Mouse (Mus musculus): ENCODE results near the gene Magi2.
"Not testable (repeated sequence)": the region's sequence is repeated elsewhere in the genome, so short reads cannot be mapped to it uniquely, and the experiment has no call there.

Gene Magi2

DNA sequence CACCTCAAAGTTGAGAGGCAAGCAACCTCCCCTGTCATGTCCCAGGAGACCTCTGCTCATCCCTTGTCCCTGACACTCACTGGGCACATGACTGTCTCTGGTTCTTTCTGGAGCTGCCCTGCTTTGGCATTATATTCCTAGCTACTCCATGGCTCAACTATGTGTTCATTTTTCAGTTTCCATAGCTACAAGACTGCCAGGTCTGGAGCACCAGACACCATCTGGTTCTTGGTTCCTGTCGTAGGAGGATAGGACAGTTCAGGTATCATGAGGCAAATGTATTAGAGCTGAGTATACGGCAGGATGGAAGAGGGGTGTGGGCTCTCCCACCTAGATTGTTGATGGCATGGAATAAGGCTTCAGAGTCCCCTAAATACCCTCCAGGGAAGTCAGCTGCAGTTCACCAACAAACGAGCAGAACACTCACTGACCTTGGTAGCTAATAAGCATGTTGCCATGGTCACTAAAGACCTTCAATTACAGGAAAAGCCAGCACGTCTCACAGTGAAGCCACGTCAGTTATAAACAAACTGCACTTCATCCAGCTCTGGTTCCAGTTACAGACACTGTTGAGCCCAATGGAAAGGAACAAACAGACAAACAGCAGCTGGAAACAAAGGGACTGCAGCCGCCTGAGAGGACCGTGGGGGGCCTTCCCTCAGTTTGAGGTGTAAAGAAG is 1449.5 kb downstream of the Magi2 start:
- no peak for DNase-seq

DNA sequence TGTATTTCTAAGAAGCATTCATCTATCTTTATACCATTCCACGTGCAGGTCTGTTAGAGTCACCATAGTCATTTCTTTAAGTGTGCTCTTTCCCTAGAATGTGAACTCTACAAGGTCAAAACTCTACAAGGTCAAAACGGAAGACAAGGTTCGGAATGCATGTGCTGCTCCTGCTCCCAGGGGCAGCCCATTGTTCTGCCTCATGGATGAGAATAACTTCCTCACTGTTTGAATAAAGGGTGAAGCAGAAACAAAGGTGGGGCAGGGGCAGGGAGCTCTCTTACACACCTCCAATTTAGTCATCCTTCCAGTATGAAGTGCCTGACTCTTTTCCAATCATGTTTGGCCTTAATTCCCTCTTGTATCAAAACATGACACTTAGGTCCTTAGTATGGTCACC is 1450.4 kb downstream of the Magi2 start:
- DNase-seq, result no peak

DNA sequence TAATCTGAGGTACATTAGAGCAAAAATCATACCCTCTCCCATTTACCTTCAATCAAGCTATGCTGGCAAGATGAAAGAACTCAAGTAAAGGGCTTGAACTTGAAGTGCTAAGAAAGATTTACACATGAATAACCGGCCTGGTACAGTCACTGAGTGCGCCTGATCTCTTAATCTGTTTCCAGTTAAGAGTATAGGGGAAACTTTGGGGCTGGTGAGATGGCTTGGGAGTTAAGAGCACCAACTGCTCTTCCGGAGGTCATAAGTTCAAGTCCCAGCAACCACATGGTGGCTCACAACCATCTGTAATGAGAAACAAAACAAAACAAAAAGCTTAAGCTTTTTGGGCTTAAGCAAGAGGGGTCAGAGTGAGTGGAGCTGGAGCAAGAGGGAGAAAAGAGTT is 1451.7 kb downstream of the Magi2 start:
- no peak for DNase-seq

DNA sequence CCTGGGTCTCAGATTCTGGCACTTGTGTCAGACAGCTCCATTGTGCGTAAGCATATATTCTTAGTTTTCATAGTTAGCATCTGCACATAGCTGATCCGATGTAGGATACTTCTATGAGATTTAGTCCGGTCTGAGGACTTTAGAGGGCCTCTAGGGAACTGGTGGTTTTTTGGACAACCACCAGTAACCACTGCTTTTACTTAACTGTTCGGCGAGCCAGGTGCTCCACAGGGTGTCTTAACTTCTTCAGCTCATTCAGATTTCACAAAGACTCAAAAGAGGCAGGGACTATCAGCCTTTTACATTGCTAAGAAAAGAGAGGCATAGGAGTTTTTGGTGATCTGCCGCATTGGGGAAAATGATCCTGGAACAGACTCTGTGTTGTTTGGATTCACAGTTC is 1453.1 kb downstream of the Magi2 start:
- no peak for DNase-seq

DNA sequence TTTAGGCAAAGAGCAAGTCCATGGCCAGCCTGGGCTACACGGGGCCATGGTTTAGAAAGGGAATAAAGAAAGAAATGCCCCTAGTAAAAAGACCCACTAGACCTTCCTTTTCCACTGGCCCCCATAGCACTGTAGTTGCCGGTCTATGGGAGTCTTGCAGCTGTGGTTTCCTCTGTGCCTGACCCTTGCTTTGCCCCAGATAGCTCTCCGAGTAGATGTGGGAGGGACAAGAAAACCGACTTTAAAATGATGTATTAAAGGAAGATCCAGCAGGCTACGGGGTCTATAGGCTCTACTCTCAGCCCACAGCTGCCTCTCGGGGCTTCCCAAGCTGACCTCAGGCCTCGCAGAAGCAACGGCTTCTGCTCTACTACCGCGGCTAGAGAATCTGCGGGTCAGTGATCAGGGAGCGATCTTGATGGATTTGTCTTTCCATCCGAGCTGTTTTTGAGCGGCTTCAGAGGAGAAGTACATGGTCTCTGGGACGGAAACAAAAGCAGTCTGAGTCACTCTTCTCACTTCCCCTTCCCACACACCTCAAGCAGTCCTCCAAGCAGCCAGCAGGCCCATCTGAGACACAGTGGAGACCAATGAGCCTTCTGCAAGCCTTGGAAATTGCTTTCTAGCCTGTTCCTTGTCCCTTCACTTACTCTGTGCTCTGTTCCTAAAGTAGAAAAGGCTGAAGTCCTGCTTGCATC is 1454.1 kb downstream of the Magi2 start:
- DNase-seq, result peak in 1 of 2 experiments; percentile 6

DNA sequence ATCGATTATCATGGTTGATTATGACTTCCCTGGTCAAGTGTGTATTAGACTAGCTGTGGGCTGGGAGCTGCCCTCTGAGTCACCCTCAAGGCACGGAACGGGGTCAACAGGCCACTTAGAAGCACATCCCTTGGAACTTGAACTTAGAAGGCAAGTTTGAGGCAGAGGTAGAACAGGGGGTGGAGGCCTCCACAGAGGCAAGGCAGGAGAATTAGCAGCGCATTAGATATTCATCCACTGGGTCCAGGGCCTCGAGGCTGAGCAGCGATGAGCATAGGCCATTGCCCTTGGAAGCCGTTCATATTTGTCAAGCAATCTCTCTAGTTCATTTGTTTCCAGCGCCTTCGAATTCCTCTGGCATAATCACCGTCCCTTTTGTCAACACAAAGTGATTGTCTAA is 1454.8 kb downstream of the Magi2 start:
- DNase-seq, result no peak

DNA sequence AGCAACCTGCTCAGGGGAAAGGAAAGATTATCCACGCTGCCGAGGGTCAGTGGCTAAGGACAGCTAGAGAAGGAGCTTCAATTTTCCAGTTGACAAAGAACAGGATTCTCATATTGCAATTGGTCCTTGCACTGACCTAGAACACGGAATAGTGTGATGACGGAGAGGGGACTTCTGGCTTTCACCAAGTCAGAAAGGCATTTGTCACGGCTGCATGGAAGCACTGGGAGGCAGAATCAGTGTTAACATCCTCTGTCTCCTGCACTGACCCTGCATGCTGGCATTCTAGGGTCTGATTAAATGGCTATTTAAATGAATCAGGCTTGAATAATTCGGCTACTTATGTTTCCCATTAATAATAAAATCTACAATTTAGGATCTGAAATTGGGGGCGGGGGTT is 1455.4 kb downstream of the Magi2 start:
- DNase-seq, result no peak

DNA sequence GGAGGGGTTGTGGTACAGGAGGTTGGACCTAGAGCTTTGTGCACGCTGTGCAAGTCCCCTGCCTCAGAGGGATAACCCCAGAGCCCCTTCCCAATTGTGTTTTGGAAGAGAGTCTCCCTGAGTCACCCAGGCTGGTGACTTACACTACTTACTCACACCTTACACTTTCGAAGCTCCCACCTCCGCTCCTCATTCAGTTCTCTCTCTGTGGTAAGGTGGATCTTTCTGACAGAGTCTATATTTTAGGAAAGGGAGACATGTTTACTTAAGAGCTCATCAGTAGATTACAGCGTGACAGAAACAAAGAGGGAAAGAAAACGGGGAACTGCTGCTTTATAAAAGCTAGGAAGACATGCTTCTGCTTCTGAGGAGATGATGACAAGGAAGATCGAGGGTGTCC is 1457.3 kb downstream of the Magi2 start:
- DNase-seq, result no peak

DNA sequence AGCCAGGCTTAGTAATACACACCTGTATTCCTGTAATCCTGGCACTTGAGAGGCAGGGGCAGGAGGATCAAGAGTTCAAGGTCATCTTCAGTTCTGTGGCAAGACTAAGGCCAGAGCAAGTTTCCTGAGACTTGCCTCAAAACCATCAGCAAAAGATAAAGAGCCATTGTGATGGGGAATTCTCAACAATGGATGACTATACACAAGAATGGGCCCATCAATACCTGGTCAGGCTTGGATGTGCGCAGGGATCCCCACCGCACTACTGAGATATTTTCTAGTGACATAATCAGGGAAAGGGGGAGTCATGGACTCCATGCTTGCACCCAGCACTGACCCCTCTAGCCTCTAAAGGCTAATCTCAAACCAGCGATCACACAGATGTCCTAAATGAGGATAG is 1465.4 kb downstream of the Magi2 start:
- DNase-seq, result no peak

DNA sequence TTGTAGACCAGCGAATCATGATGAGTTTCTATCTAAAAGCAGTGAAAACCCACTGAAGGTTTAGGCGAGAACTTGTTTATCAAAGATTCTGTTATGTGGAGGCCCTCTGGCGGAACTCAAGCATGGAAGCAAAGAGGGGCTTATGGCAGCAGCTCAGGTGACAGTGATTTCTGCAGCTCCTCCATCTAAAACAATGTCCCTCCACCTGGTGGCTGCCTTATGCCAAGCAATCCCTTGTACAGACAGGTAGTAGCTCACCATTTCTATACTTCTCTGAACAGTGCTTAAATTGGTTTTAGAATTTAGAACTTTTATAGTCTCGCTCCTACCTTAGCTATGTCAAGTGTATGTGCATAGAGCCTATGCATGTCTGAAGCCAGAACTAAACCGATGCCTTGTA is 1472.3 kb downstream of the Magi2 start:
- no peak for DNase-seq

DNA sequence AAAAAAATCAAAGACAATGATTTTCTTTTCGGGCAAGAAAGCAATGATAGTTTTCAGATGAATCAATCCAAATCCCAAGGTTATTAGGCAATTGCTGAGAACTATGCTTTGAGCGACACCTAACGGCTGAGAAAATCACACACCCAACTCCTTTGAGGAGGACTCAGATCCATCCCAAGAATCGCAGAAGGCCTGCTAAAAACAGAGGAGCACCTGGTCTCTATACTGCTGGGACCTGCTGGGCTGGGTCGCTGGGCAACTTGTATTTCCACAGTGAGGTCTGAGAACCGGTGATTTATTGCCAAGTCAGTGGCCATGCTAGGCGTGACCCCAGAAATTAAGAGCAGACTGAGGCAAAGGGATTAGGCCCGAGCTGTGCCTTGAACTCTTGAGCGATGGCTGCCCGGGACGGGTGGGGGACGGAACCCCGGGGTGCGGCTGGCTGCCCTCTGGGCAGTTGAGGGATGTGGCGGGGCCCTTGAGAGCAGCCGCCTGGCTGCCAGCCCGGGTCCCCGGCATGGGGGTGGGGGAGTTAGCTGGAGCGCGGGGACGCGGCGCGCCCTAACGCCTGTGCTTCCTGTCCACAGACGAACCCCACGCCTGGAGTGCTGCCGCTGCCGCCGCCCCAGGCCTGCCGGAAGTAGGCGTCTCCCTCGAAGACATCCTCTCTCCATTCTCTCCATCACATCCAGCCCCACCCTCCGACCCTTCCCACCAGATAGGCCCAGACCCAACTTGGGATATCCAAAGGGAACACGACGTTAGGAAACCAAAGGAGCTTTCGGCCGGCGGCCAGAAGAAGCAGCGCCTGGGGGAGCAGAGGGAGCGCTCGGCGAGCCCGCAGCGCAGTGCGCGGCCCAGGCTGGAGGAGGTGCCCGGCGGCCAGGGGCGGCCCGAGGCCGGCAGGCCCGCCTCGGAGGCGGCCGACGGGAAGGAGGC is 1474.9 kb downstream of the Magi2 start:
- peak; percentile 88 to 93 for DNase-seq

DNA sequence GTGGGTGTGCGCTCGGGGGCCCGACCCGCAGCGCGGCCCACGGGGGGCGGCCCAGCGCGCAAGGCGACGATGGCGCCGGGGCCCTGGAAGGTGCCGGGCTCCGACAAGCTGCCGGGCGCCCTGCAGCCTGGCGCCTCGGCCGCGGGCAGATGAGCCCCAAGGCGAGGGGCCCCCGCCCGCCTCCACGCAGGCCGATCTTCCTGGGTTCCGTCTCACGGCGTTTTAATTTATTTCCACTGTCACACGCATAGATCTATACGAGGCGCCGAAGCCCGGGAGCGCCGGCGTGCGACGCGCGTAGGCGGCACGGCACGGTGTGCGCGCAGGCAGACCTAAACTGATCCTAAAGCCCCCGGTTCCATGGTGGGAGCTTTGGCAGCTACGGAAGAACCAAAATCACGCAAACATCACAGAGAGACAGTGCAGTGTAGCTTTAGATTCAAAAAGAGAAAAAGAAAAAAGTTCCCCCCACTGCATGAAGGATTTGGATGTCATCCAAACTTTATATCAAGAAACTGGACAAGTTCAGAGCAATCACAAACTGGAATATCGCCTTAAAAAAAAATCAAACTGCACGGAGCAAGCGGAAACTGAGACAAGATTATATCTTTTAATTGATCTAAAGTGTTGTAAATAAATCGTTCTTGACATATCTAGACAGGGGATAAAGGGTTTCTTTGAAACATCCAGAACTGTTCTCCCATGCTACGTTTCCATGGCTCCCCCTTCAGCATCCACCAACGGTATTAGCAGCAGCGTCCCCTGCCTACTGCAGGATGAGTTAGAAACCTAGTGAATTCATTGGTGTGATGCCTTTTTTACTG is 1475.9 kb downstream of the Magi2 start:
- DNase-seq, result peak in 1 of 2 experiments; percentile 42

DNA sequence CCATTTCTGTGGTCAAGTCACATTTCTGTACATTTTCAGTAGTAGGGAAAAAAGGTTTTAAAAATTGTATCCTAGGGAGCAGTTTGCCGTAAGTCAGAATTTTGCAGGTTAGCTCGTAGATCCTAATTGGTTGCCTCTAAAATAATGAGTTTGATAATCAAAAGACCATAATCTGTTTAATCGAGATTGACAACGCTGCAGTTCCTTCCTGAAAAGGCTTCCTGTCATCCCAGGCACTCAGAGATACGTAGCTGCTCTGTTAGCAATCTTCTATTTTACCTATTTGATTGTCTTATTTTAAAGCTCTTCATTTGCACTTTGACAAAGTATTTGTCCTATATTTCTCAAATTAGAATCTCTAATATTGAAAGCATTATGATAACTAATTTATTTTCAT is 1476.5 kb downstream of the Magi2 start:
- DNase-seq, result no peak

DNA sequence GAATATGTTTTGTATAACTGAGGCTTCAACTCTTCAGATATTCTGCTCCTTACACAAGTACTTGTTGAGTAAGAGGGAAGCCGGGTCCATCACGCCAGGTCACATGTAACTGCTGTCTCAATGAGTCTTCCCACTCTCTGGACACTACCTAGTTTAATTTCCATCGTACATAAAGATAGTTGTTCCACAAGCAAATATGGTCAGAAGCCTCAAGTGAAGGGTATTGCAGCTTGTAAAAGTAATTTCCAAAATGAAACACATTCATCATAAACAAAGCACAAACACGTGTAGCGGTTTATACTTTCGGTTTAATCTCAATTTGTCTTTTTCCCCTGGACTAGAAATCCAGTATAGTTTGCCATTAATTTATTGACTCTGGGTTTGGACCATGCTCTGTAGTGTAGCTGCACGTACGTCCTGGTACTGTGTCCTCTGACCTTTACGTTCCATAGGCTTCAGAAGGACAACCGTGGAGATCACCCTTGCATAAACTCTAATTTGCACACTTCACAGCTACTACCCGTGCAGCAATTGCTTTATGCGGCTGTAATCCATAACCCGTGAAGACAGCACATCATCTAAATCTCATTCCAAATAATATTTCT is 1477.2 kb downstream of the Magi2 start:
- no peak for DNase-seq

DNA sequence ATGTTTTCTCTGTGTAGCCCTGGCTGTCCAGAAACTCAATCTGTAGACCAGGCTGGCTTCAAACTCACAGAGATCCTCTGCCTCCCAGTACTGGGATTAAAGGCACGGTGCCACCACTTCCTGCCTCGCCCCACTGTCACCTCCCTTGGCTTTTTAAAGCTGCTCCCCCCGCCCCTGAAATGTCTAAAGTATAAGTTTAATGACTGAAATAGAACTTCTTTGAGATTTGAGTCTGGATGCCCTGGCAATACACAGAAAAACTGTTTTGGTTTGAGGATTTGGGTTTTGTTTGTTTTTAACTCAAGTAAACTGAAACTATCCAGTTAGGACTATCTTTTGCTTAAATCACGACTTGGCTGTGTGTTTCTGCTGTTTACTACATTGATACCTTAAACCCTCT is 1478.0 kb downstream of the Magi2 start:
- DNase-seq, result no peak

DNA sequence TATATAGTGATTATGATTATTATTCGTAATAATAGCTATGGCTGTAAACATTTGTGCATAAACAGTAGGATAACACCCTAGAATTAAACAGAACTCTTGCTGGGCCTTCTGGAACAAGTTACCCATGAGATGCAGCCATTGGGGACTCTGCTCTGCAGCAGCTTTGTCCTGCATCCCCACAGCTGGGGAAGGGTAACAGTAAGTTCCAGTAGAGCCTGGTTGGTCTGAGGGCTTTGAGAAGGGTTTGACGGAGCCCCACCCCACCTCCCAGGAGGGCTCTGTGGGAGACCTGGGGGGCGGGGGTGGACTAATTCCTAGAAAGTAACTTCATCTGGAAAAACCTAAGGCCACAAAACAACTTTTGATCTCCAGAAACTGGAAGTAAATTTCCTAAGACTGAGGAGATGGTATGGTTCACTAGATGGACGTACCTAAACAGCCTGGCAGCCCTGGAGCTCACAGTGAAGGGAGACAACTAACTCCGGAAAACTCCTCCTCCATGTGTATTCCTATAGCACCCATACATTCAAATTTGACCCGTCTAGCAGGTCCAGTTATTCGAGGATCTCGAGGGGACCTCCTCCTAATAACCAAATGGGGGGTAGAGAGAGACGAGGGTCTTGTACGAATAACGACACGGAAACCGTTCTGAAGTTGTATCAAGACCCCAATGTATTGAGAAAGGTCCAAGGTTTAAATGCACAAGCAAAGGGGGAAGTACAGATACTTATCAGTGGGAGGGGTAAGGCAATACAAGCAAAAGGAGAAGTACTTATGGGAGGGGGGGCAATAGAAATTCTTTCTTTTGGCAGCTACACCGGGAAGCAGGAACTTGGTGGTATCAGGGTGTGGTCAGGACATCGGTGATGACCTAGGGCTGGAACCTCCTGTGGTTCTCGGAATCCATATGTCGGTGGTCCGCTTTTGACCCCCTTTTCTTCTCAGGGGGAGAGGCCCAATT is 1479.8 kb downstream of the Magi2 start:
- not testable (repeated sequence) for DNase-seq

DNA sequence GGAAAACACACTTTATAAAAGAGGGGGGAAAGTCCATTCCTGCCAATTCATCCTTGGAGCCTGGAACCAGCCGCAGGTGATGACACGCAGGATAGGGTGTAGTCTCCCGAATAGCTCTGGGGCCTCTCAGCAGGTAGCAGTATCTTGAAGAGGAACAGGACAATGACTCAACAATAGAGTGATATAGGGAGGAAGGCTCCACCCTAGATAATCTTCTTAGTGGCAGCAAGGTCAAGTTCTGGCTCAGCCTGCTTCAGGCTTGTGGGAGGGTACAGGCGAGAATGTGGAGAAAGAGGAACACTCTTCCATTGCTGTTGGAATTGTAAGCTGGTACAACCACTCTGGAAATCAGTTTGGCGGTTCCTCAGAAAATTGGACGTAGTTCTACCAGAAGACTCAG is 1484.0 kb downstream of the Magi2 start:
- DNase-seq, result not testable (repeated sequence)

DNA sequence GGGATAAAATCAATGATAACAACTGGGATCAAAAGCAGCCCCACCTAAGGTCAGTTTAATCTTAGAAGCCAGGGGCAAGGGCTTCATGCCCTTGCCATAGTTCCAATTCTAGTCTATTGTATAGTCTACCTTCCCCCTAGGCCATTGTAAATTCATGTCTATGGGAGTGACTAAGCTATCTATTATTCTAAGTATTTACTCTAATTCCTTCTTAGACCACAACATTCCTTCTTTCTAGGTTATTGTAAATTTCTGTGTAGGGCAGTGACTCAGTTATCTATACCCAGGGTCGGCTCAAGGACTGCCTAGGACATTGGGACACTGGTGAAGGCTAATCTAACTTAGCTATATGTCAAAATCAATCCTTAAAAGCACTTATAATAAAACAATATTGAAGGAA is 1487.8 kb downstream of the Magi2 start:
- not testable (repeated sequence) for DNase-seq

DNA sequence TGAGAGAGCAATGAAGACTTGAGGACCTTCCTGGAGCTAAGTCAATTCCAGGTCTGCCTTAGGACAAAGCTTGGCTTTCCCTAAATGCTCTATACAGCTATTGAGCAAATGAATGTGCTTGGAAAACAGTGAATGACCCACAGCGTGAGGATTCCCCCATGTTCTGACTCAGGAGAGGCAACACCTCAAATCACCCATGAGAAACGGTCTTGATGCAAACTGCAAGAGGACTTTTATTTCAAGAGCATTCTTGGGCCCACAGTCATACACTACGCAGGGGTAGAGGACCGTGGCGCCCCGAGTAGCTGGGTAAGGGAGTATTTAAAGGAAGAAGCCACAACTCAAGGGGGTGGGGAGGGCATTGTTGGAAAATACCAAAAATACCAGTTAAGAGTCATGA is 1489.1 kb downstream of the Magi2 start:
- DNase-seq, result not testable (repeated sequence)

DNA sequence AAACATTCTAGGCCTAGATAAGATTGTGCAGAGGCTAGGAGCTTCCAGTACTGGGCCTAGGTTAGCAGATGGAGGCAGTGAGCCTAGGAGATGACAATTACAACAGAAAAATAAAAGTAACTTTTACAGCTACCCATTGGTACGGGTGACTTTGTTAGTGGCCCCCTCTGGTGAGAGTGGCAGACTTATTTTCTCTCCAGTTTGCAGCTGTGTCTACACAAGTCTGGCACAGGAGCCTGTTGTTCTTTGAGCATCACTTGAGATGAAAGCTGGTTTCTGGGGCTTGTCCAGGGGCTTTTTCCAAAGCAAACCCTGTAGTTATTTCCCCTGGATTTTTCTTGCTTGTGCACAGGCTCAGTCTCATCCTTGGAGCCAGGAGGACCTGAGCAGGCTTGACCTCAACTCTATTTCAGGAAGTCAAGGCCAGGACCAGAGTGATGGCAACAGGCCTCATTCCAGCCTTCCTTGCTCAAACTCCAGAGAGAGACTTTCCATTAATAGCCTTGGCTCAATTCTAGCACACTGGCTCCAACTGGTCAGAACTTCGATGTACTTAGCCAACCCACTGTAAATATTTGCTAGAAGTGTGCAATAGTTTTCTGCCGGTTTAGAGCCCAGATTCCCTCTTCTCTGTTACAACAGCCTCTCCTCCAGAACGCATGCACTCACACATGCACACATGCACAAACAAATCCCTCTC is 1493.5 kb downstream of the Magi2 start:
- DNase-seq, result peak; percentile 36 to 57
